Mouse (Mus musculus): Measurements from ENCODE around the gene Nos1ap.

The Nos1ap gene

DNA sequence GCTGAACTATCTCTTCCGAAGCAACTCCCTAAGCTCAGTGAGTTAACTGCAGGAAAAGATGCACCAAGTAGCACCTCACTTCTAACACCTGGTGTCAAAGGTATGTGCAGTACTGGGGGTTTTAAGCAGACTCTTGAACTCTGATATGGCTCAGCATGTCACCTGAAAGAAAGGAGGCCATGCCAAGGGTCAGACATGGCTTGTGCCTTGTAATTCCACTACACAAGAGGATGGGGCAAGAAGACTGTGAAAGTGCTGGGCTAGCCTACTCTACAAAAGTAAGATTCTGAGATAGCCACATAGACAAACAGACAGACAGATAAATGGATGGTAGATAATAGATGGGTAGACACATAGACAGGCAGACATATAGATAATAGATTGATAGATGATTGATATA is 87.7 kb downstream of the Nos1ap start:
- DNase-seq (ENCODE audit: low spot score in 2 of 2), result no peak

DNA sequence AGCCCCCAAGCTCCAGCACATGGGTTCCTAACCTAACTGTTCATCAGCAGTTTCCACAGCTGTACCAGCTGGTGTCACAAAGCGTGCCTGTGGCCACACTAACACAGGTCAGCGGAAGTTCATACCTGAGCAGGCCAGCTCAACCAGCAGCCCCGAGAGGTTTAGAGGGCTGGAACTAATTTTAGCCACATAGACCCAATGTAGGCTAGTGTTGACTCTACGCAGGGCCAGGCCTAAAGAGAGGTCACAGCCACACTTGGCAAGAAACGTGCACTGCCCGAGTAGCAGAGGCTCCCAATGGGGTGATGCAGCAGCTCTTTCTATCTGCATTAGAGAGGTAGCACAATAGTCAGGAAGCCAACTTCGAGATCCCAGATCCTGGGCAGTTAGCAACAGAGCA is 88.1 kb downstream of the Nos1ap start:
- peak; percentile 19 to 35 for DNase-seq (ENCODE audit: low spot score in 2 of 2)

DNA sequence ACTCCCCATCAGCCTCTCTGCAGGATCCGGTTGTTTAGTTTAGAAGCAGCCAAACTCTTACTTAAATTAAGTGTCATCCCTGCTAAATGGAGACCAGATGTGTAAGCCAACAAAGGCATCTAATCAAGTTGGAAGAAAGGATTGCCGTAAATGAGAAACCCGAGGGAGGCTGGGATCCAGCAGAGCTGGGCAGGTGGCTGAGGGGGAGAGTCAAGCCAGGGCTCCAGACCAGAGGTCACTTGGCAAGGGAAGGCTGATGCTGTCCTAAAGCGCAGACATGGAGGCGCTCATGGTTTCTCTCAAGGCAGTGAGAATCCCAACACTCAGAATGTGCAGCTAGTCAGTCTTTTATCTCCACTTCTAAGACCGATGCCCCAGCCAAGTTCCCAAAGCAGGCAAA is 89.8 kb downstream of the Nos1ap start:
- no peak for DNase-seq (ENCODE audit: low spot score in 2 of 2)

DNA sequence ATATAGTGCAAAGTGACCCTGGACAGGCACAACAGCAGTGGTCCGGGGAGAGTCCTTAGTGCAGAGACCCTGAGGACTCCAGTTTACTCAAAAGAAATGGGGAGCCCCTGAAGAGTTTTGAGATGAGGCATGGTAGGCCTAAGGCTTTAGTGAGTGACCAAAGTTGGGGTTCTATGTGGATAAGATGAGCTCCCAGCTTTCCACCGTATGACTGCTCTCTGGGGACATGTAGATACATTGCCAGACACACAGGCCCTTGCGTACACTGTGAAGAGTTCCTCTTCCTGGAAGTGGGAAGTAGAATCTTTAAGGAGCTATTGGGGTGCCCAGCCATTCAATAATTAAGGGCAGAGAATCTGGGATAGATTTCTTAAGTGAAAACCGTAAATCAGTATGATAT is 90.2 kb downstream of the Nos1ap start:
- no peak for DNase-seq (ENCODE audit: low spot score in 2 of 2)

DNA sequence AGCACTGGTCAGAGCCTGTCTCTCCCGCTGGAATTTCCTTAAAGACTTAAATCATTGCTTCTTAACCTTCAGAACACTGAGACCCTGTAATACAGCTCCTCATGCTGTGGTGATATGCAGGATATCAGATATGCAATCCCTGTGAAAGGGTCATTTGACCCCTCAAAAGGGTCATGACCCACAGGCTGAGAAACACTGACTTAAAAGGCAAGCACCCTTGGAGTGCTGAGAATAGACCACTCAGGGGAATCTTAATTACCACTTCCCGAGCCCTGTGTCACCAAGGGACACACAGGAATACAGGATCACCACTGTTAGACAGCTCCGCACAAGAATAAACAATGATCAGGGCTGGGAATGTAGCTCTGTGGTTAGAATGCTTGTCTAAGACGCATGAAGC is 91.0 kb downstream of the Nos1ap start:
- DNase-seq (ENCODE audit: low spot score in 2 of 2), result no peak

DNA sequence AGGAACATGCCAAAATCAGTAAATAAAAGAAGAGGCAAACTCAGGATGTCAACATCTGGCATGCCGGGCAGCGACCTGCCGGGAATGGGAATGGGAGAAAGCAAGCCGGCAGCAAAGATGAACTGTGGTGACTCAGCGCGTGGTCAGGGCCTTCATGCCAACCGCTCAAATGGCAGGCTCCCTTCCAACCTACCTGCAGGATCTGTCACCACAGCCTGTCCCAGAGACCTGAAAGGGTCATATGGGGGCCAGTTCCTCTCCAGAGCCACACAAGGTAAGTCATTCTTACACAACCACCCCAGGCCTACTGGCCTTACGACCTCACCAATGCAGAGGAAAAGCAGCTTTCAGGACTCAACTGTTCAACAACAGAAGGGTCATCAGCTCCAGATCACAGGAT is 93.4 kb downstream of the Nos1ap start:
- no peak for DNase-seq (ENCODE audit: low spot score in 2 of 2)

DNA sequence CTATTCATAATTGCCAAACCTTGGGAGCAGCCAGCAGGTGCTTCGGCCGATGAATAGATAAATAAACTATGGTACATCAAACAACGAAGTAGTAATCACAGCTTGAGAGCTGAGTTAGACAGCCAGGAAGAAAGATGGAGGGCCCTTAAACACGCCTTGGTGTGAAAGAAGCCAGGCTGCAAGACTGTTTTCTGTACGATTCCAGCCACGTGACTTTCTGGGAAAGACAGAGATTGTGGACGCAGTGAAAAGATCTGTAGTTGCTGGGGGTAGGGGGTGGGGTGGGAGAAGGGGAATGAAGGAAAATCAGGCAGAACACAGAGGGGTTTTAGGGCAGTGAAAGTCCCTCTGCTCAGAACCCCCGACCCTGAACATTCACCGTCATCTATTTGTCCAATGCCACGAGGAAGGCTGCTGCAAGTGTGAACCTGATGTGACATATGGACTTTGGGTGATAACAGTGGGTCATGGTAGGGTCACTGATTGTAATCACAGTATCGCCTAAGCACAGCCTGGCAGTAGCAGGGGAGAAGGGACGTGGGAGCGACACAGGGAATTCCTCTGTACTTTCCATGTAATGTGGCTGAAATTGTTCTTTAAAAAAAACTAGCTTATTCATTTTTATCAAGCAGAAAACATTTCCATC is 94.0 kb downstream of the Nos1ap start:
- no peak for DNase-seq (ENCODE audit: low spot score in 2 of 2)

DNA sequence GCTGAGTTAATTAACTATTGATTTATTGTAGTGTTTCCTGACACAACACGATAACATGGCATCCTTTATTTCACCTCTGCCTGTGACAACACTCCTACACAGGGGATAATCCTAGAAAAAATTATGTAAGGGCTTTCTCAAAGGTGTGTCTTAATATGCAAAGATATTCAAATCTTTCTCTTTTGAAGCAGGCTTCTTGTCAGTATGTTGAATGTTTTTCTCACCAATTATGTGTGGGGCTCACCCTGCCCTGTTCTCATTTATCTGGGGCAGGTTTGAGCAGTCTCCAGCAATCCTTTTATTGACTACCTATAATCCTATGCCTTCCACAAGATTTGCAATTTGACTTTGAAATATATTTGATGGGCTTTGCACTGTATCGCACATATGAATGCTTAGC is 97.1 kb downstream of the Nos1ap start:
- no peak for DNase-seq (ENCODE audit: low spot score in 2 of 2)

DNA sequence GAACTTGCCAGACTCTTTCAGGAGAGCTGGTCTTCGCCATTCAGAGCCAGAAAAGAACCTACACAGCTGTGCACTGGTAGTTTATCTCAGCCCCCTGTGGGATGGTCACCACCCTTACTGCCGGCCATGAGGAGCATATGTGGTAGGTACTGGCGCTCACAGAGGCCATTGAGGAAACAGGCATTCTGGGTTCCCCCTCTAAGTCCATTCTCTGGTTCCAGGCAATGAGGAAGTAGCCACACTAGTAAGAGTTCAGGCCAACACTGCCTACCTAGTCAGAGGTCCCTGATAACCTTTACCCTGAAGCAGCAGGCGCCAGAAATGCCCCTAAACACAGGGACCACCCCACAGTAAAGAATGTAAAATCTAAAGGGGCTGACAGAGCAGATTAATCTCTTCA is 97.6 kb downstream of the Nos1ap start:
- no peak for DNase-seq (ENCODE audit: low spot score in 2 of 2)

DNA sequence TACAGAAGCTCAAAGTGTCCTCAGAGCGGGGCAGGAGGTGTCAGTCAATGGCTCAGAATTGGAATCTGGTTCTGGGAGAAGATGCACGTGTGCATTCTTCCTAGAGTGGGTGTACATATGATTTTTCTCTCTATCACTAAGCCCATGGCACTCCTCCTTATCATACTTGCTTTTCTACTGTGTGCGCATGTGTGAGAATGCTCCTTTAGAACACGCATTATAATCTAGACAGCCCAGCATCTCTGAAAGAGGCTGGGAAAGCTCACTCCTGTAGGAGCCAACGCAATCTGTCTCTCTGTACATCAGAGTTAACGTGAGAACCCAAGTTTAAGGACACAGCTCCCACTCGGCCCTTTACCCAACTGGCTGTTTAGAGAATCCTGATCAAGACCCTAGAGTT is 99.7 kb downstream of the Nos1ap start:
- DNase-seq (ENCODE audit: low spot score in 2 of 2), result no peak

DNA sequence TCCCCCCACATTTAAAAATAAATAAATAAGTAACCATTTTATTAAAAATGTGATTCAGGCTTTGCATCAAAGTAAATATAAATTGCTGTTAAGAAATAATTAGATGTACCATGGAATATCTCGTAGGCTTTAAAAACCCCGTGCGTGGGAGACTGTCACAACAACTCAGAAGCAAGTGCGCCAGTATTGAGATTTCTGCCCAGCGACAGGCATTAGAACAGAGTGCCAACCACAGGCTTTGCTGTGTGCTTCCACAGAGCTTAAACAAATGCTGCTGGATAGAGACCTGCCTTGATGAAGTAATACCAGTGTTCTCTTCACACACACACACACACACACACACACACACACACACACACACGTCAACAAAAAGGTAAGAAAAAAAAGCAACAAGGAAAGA is 100.2 kb downstream of the Nos1ap start:
- no peak for DNase-seq (ENCODE audit: low spot score in 2 of 2)

DNA sequence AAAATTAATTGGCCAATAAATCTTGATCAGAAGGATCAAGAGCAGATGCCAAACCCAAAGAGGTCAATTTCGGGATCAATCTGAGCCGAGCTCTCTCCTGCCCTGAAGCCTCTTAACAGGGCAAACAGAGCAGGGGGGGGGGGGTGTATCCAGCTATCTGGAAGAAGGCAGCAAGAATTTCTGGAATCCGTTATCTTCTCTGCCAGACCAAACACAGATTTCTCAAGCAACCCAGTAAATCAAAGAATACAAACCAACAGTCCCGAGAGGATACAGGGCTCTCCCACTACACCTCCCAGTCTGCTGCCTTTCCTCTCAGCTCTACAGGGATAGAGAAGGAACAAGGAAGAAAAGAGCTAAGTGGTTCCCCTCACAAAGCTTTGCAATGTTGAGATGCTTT is 104.5 kb downstream of the Nos1ap start:
- DNase-seq (ENCODE audit: low spot score in 2 of 2), result no peak

DNA sequence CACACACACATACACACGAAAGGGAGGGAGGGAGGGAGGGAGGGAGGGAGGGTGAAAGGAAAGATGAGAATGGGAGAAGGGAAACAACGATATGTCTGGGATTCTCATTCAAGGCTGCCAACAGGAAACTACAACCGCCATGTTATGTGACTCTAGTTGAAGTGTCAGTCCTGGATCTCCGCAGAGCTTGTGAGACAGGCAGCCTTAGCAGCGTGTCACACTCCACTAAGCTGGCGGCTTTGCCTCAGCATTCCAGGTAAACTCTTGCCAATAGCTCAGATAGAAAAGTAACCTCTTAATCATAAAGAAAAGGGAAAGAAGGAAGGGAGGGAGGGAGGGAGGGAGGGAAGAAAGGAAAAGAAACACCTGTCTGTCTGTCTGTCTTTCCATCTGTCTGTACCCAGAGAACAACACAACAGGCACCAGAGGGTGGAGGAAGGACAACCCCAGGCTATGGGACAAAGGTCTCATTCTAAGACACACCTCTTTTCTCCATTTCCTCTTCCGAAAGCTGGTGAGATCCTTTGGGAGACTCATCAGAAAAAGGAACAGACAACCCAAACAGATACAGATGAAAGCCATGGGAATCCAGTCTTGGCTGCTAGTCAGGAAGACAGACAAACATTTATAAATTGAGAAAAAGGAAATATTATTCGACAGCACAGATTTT is 107.3 kb downstream of the Nos1ap start:
- no peak for DNase-seq (ENCODE audit: low spot score in 2 of 2)

DNA sequence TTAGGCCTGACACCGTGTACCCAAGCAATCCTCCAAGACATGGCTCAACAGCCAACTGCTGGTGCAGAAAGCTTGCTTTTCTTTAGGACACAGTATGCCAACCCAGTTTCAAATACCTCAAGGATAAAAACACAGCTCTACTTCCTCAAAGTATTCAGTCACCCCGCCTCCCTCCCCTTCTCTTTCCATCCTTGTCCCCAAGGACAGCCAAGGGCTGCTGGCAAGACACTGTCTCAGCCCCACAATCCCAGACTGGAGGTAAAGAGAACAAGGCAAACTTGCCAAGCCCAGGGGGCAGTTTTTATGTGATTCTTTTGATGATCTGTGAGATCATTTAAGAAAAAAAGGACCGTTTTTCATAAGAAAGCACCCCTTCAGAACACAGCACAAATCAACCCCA is 108.6 kb downstream of the Nos1ap start:
- no peak for DNase-seq (ENCODE audit: low spot score in 2 of 2)

DNA sequence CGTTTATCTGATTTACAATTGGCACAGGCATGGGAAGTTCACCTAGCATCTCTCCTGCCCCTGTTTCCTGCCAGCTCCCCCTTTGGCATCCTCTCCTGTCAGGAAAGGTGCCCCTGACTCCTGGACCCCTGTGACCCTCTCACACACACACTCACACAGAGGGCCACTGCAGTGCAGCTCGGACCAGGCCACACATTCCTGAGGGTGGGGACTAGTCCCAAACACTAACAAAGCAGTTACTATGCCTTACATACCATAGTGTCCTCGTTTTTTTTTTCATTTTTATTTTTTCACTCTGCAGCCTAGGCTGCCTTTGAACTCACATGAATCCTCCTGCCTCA is 110.2 kb downstream of the Nos1ap start:
- no peak for DNase-seq (ENCODE audit: low spot score in 2 of 2)

DNA sequence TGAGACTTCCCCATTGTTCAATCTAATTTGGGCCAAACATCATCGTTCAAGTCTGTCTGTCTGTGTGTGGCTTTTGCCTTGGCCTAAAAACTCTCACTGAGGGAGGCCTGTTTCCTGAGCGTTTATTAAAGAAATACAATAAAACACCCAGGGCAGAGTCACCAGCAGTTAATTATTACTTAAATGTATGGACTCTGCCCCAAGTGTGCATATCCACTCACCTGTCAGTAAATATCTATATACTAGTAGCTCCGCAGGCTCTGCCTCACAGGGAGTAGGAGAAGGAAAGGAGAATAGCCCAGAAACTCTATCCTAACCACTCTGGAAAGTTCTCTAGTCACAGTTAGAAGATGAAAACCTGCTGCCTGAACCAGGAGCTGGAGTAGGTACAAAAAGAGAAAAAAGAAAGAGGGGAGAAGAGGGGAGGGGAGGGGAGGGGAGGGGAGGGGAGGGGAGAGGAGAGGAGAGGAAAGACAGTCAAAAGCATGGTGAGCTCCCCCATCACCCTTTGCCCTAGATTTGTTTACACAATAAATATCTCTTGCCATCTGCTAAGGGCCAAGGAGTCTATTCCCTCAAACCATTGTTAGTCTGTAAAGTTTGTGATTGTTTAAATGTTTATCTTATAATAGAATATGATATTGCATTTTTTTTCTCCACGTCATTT is 110.7 kb downstream of the Nos1ap start:
- no peak for DNase-seq (ENCODE audit: low spot score in 2 of 2)

DNA sequence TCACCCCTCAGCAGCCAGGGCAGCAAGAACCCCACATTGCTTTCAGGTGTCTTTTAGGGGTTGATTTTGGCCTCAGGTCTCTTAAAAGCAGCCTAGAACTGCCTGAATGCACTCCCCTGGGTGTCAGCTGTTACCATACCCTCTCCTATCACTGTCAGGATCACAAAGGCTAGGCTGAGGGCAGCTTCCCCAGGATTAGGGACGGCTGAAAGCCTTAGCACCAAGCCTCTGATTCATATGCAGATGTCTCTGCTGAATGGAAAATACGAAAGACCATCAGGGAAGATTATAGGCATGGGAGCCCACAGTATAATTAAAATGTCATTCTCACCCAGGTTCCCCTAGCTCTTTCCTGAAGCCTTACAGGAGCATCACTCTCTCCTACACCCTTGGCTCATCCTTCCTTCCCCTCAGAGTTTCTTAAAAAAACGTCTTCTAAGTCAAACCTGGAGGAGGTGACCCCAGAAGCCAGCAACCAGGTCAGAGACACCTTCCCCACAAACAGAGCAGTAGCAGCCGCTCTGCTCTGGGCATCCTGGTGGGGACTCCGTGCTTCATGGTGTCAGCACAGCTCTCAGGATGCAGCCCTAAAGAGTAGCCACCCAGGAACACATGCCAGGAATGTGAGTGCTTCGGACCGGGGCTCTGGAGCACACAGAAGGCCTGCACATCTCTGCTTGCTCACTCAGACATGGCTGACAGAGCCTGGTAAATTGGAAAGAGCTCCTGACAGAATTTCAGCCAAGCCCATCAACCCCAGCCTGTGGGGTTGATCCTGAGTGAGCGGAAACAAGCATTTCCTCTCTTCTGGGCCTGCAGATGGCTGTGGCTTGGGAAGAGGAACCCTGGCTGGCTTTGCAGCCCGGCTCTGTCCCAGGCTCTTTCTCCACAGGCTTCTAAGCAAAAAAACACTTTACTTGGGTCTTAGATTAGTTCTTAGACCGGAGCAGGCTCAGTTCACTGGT is 111.7 kb downstream of the Nos1ap start:
- peak; percentile 22 to 52 for DNase-seq (ENCODE audit: low spot score in 2 of 2)

DNA sequence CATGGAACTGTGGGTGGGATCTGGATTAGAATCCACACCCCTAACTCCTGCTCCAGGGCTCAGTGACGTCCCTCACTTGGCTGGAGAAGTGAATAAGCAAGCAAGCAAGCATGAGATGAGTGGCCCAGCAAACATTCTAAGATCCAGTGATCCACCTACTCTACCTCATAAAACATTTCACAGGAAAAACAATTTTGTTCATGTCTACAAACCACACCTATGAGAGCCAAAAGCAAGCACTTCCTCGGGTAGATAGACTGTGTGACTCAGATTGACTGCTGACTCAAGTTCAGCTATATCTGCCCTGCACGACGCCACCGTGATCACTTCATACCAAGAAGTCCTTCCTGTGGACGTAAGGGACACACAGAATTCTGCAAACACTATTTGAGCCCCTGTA is 116.2 kb downstream of the Nos1ap start:
- no peak for DNase-seq (ENCODE audit: low spot score in 2 of 2)

DNA sequence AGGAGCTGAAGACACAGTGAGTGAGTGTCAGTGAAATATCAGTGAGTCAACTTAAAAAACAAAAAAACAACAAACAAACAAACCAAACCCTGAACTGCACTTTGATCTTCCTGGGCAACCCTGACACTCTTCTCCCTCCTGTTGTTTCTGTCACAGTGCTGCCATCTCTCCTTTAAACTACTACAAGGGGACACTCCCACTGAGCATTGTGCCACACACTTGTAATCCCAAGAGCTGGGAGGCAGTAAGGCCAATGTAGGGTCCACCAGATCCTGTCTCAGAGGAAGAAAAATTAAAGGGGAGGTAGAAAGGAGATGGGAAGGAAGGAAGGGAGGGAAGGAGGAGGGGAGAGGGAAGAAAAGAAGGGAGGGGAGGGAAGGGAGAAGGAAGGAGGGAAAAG is 116.8 kb downstream of the Nos1ap start:
- DNase-seq (ENCODE audit: low spot score in 2 of 2), result no peak

DNA sequence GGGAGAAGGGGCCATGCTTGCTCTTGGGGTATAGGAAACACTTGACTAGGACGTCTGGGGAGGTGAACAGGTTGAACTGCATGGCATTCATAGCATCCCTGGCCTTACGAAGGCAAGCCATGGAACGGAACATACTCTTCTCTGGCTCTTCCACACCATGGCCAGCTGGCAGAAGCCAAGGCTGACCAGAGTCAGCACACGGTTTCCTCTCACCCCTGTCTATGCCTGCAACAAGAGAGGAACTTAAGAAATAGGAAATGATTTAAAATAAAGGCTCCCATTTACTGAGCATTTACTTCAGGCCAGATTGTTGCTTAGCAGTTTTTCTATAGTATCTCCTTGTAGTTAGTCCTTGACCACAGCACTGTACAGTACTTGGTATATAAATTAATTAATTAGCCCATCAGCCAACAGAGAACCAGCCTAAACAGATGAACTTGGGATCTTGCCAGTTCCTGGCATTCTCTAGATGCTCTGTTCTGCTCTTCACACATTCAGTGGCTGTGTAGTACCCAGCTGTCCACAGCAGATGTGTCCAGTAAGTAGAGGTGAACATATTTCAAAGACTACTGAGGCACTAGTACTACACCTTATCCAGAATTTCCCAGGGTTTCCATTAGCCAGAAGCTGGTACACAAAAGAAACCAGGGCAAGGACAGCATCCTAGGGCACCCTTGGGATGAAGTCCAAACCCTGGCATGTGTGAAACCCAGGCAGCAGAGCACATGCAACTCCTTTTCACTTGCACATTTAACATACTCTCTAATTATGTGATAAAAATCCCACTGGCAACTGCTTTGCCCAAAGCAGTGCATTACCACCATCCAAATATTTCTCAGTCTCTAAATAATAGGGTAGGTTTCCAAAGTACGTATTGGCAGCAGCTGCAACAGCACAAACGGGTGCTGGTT is 123.3 kb downstream of the Nos1ap start:
- no peak for DNase-seq (ENCODE audit: low spot score in 2 of 2)

DNA sequence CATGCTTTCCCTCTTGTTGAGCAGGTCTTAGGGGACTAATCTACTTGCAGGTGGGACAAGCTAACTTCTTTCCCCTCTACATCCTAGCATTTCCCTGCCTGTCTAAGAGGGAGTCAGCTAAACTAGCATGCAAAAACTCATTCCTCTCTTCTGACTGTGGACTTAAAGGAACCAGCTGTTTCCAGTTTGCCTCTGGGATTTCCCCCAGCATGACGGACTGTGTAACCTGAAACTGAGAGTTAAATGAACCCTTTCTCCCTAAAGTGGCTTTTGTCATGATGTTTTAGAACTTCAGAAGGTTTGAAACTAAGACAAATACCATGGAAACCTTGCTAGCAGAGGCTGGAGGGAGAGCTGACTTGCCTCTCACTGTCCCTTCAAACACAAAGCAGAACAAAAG is 127.5 kb downstream of the Nos1ap start:
- no peak for DNase-seq (ENCODE audit: low spot score in 2 of 2)
